8 mouse cellular contexts compared by ENCODE assay signal in the genomic region with DNA sequence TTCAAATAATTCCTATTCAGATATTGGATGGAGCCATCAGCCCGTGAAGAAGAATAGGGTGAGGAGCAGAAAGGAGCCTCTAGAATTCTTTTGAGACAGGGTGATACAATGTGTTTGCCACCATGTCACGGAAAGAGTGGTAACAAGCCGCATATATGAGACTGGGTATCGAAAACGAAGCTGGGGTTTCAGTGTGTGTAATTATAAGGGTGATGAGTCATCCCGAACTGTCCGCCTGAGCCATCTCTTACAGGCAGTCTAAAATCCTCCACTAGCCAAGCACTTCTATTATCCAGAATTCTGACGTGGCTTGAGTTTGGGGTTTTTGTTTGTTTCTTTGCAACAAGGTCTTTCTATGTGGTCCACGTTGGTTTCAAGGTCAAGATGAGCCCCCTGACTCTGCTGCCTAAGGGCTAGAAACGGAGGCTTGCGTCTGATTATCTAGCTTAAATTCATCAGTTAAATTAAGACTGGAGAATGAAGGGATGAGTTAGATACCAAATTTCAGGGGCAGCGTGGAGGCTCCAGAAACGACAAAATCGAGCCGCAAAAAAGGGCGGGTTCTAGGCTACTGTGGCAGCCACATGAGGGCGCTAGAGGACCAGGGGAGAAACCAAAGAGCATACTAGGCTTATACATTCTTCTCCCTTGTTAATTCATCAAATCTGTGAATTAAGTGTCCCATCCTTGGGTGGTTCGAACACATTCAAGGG. TPM values are rescaled to one million over a fixed set of nuclear protein-coding genes. Genes with fewer than 3 reads are reported as not detected.
DNase-seq lines count a peak whose midpoint lies in the region; ATAC-seq and TF ChIP-seq lines count a peak whose summit lies in the region.

No protein-coding gene starts in this region.

- peak; percentile 16 to 36 for DNase-seq in adrenal gland, adult 18-20 months (ENCODE audit: low spot score in 2 of 2)
- no peak for DNase-seq in adrenal gland, adult 2 months
- DNase-seq in kidney, postnatal 0 days (ENCODE audit: low spot score) = no peak
- DNase-seq in kidney, adult 11 months = no peak
- peak; percentile 55 for DNase-seq in ES-CJ7 (ENCODE audit: low read depth, low spot score)
- peak; percentile 45 to 67 for DNase-seq in natural killer cell, adult 2 months (ENCODE audit: low spot score in 2 of 2)

- H3K4me1 ChIP-seq in kidney, postnatal 0 days (replicated peaks; ENCODE audit: insufficient read depth, low read length) = no peaks in the 10 kb centered on the region
- H3K4me1 ChIP-seq in midbrain, embryonic 15.5 days = peaks cover 7% of the 10 kb centered on the region; the same call in 1 of the 2 replicates

- no peaks in the 10 kb centered on the region for H3K36me3 ChIP-seq in kidney, postnatal 0 days (ENCODE audit: insufficient read depth, low read length)
- H3K36me3 ChIP-seq in midbrain, embryonic 15.5 days (replicated peaks) = no peaks in the 10 kb centered on the region

- peak; percentile 68 for TF ChIP-seq CTCF in kidney, postnatal 0 days (IDR thresholded peaks at IDR 0.05; ENCODE audit: low read depth)

- H3K4me3 ChIP-seq in kidney, postnatal 0 days (replicated peaks; ENCODE audit: low read depth, low read length) = no peak overlapping the region
- no peak overlapping the region for H3K4me3 ChIP-seq in midbrain, embryonic 15.5 days

- 80% methylated on average over 18 of the region's 18 CpGs for WGBS in kidney, postnatal 0 days
- 78% methylated on average over 18 of the region's 18 CpGs for WGBS in midbrain, embryonic 15.5 days

- no peak overlapping the region for H3K4me2 ChIP-seq in kidney, postnatal 0 days (ENCODE audit: low read length)
- no peak overlapping the region for H3K4me2 ChIP-seq in midbrain, embryonic 15.5 days

- no peak overlapping the region for H3K9ac ChIP-seq in kidney, postnatal 0 days (ENCODE audit: low read depth, low read length)
- H3K9ac ChIP-seq in midbrain, embryonic 15.5 days = no peak overlapping the region

- no peaks in the 10 kb centered on the region for H3K27me3 ChIP-seq in kidney, postnatal 0 days (ENCODE audit: insufficient read depth, low read length)
- H3K27me3 ChIP-seq in midbrain, embryonic 15.5 days (replicated peaks) = no peaks in the 10 kb centered on the region

- no peaks in the 10 kb centered on the region for H3K9me3 ChIP-seq in kidney, postnatal 0 days (replicated peaks; ENCODE audit: low read length)
- H3K9me3 ChIP-seq in midbrain, embryonic 15.5 days = no peaks in the 10 kb centered on the region

- no peak for ATAC-seq in kidney, postnatal 0 days (replicated peaks; ENCODE audit: low FRiP score, low read depth)
- peak; percentile 63 for ATAC-seq in granulocyte monocyte progenitor cell, adult 5-6 weeks (replicated peaks; ENCODE audit: poor library complexity, severe bottlenecking)
- no peak for ATAC-seq in midbrain, embryonic 15.5 days (replicated peaks)

- no peak overlapping the region for H3K27ac ChIP-seq in kidney, postnatal 0 days
- no peak overlapping the region for H3K27ac ChIP-seq in midbrain, embryonic 15.5 days

RNA-seq across cellular contexts. Expression of a gene that starts 59.9 kb away (rescaled TPM):
- 10 to 100 TPM; 53.2 to 67.7 TPM for total RNA-seq in adrenal gland, adult 18-20 months (2021)
- 10 to 100 TPM; 66.0 to 73.7 TPM for total RNA-seq in adrenal gland, adult 2 months (2021)
- 19.9 and 23.0 TPM in 2 replicates for polyA plus RNA-seq in adrenal gland, adult 2 months (2012; rRNA removed)
- polyA plus RNA-seq in kidney, postnatal 0 days (2015; fragmentation: Nextera tagmentation; extraction: Ambion mirVana) = 80.0 and 81.5 TPM in 2 replicates
- total RNA-seq in granulocyte monocyte progenitor cell, adult 5-6 weeks (2014; fragmentation: Nextera tagmentation) = 88.4 and 105 TPM in 2 replicates
- total RNA-seq in granulocyte monocyte progenitor cell, adult 5-6 weeks (2017) = 126 and 137 TPM in 2 replicates
- polyA plus RNA-seq in midbrain, embryonic 15.5 days (2015; fragmentation: Nextera tagmentation; extraction: Ambion mirVana) = 42.1 and 42.3 TPM in 2 replicates

Comparison
In these comparisons a context has a peak if more than half of its experiments do, and no peak if none do; other contexts are left out.
1. DNase-seq: peak in adrenal gland, adult 18-20 months (2 of 2), ES-CJ7 (single experiment) and natural killer cell, adult 2 months (2 of 2); none in adrenal gland, adult 2 months (single experiment), kidney, postnatal 0 days (single experiment) and kidney, adult 11 months (single experiment).